Mouse (Mus musculus) lung, adult 18-20 months (tissue): ENCODE results near the gene Ptpn14.

Source experiments
- DNase-seq, 2 experiments: peaks; one replicate each; pipeline ENCODE4 v3.0.0; 2022; ENCODE audit warnings: mixed read lengths in 2 of 2

Ptpn14 gene

DNA sequence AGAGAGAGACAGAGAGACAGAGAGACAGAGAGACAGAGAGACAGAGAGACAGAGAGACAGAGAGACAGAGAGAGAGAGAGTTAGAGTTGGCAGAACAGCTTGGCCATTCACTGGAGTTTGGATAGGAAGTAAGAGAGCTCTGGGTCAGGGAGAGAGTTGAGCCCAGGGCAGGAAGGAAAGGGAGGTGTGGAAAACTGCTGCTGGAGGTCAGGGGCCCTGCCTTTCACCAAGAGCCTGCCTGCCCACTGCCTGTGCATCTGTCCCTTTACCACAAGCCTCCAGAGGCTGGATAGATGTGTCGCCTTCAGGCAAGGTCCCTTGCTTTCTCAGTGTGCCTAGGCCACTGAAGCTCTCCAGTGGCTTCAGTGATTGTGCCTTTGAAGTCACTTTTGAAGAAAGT lies 46.7 kb downstream of the Ptpn14 start:
- no peak for DNase-seq

- peak in 1 of 2 experiments; percentile 35 for DNase-seq
Observed at GRCm38 (mm10) chr1:189777207-189777606, 49.1 kb downstream of the Ptpn14 start.

DNA sequence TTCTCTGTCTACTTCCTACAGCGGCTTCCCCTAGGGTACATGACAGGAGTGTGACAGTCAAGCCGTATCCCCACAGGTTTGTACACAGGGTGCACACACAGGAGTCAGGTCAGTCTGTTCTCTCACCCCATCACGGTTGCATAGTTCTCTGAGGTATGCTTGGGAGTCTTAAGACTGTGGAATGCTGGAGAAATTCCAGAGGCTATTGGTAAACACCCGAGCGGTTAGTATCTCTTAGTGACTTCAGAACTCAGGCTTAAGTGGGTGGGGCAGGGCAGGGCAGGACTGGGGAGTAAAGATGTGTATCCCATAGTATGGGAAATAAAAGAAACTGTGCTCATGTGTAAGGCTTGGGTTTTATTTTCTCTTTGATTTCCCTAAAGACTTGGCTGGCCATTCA lies 50.3 kb downstream of the Ptpn14 start:
- peak; percentile 23 to 52 for DNase-seq

DNA sequence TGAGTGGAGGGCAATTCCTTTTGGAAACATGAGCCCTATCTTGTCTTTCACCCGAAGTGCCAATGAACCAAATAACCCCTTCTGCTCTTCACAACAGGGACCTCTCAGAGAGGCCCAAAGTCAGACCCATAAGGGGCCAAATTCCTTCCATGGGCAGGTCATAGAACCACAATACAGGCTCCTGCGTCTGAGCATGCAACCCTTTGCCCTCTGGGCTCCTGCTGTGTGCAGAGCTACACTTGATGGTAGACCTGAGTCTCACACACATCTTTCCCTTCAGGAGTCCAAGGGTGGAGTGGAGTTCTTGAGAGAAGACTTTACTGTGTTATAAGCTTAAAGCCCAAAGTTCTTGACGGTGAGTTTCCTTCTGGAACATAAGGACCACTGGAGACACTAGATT lies 51.2 kb downstream of the Ptpn14 start:
- DNase-seq: no peak

- no peak for DNase-seq
Observed at GRCm38 (mm10) chr1:189781721-189782345, 53.8 kb downstream of the Ptpn14 start.

GRCm38 (mm10) chr1:189782709-189783108 lies 54.6 kb downstream of the Ptpn14 start:
- DNase-seq: no peak

DNA sequence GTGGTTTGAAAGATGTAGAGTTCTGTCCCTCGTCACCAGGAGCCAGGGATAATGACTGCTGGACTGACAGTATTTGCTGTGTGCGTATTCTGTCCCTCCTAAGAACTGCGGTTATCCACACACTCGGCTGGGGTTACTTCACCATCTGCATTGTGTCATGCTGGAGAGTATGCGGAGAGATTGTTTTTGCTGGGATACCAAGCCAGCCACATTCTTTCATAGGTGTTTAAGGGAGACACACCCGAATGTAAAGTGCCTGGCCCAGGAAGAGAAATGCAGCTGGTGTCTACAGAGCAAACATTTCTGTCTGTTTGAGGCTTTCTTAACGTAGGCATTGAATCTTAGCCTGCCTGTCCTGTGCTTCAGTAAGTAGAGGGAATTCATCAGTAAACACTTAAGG lies 56.4 kb downstream of the Ptpn14 start:
- DNase-seq: peak; percentile 43 to 69

GRCm38 (mm10) chr1:189786707-189787485 lies 58.8 kb downstream of the Ptpn14 start:
- peak; percentile 39 to 46 for DNase-seq

- DNase-seq: no peak
Observed at GRCm38 (mm10) chr1:189789545-189789944, 61.5 kb downstream of the Ptpn14 start.

DNA sequence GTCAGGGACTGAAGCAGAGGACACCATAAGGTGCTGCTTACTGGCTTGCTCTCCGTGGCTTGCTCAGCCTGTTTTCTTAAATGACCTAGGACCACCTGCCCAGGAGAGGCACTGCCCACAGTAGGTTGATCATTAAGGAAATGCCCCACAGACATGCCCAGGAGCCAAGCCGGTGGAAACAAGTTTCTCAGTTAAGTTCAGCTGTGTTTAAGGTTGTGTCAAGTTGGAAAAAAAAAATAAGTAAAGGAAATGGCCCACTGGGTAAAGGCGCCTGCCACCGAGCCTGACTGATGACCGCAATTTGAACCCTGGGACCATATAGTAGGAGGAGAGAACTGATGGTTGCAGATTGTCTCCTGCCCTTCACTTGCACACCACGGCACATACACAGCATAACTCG lies 62.6 kb downstream of the Ptpn14 start:
- DNase-seq: no peak

- no peak for DNase-seq
Observed at GRCm38 (mm10) chr1:189791534-189792217, 63.6 kb downstream of the Ptpn14 start.

GRCm38 (mm10) chr1:189792560-189793195 lies 64.6 kb downstream of the Ptpn14 start:
- no peak for DNase-seq

DNA sequence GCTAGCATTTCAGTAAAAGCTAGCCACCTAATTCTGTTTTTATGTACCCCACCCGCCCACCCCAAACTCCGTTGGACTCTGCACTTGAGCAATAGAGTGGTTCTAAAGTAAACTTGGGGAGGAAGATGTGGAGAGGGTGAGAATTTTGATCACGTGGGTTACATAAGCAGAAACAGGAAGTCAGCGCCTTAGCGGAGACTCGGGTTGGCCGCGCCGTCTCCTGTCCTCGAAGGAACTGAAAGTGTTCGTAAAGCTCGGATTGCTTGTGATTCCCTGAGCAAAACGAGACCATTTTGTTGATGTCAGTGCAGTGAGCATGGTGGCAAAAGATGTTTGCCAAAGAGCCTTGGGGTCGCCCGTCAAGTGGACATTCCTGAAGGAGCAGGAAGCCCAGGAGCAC lies 70.9 kb downstream of the Ptpn14 start:
- DNase-seq: peak; percentile 36

GRCm38 (mm10) chr1:189800211-189800961 lies 72.3 kb downstream of the Ptpn14 start:
- DNase-seq: no peak

- no peak for DNase-seq
Observed at GRCm38 (mm10) chr1:189801303-189801702, 73.2 kb downstream of the Ptpn14 start.

DNA sequence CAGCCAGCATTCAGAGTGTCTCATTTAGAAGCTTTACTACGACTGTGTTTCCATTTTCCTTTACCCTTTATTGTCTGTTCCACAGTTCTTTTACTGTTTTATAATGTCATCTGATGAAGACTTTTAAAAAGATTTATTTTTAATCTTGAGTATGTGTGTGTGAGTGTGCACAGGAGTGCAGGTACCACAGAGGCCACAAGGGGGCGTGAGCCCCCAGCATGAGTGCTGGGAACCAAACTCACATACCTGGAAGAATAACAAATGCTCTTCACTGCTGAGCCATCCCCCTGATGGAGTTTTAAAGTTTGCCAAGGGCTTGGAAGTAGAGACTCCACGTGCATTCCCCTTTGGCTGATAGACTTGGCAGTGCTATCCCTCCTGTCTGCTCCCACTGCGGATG lies 74.5 kb downstream of the Ptpn14 start:
- no peak for DNase-seq

GRCm38 (mm10) chr1:189803742-189804141 lies 75.7 kb downstream of the Ptpn14 start:
- no peak for DNase-seq

DNA sequence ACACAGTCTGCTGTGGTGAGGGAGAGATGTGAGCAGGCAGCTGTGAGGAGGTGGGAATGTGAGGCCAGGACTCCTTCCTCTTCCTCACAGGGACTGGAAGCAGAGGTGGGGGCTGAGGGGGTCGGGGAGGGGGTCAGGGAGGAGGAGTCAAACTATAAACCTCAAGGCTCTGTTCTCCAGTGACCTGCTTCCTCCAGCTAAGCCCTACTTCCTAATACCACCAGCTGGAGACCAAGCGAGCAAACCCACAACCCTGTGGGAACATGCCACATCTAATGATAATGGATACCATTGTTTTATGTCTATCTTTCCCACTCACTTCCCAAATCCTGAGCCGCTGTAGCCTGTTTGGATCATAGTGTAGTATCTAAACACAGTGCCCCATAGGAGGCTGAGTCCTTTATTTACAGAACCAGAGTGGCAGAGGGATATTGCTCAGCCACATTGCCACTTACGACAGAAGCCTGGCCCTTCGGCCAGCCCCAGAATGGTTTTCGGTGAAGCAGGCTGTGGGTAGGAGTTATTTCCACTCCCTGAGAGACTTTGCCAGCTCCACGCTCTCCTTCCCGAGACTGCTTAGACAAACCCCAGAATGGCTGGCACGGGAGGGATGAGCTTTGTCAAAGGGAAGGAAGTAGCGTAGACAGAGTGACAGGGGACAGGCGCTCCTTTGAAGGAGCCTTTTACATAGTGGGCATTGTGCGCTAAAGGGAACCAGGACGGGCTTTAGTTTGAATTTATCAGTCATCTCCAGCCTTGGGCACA lies 78.6 kb downstream of the Ptpn14 start:
- peak in 1 of 2 experiments; percentile 30 for DNase-seq

GRCm38 (mm10) chr1:189808015-189808414 lies 79.9 kb downstream of the Ptpn14 start:
- no peak for DNase-seq

- DNase-seq: no peak
Observed at GRCm38 (mm10) chr1:189808453-189808852, 80.4 kb downstream of the Ptpn14 start.

DNA sequence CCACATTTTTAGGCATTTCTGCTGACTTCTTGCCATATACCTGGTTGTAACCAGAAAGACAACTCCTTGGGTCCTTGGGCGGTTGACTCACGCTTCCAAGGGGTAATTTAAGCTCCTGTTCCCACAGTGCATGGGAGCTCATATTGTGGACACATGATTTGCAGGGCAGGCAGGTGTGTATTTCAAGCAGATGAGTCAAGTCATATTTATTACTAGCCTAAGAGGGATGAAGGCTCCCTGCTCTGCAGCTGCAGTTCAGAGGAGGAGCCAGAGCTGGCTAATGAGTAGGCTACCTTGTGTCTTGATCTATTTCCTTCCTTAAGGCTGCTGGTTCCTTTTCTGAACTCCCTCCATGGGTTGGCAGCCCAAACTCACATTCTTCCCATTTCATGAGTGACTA lies 83.7 kb downstream of the Ptpn14 start:
- no peak for DNase-seq

DNA sequence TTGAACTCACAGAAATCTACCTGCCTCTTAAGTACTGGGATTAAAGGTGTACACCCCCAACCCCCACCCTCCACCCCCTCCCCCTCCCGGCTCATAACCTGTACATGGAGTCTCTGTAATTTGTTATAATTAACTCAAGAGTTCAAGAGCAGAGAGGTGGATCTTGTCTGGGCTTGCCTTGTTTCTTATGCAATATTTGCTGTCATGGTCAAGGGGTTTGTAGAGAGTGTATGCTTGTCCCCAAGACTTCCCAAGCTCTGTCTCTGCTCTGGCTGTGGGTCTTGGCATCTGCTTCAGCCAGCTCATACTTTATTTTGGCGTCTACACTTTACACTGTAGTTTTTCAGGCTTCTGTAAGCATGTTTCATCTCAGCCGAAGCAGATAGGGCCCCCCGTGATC lies 86.3 kb downstream of the Ptpn14 start:
- DNase-seq: no peak
